Mouse (Mus musculus): ENCODE results near the gene Wdr91. TPM values are rescaled to one million over a fixed set of nuclear protein-coding genes. Genes with fewer than 3 reads are reported as not detected.

The Wdr91 gene
- polyA plus RNA-seq, 1 experiment from 2014 or later, result 19.9 TPM

DNA sequence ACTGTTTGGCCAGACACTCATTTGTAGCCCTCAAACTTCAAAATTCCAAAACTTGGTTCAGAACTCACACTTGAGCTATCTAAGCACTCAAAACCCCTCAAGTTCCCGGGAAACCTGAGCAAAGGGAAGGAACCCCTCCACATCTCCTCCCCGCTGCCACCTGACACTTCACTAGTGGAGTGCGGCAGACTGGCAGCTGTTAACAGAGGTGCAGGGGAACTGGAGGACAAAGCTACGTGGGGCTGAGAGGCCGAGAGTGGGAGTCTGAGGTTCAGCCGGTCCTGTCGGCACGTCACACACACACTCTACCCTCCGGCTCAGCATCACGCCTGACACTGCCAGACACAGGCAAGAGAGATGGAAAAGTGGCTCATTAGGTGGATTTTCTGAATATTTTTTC is 6.8 kb downstream of the Wdr91 start:
- Histone ChIP-seq H3K9me3 (ENCODE audit: low read length) (no peaks in the 10 kb centered on the region), H3K27ac (ENCODE audit: low read length) (peak overlapping the region; percentile 79), H3K27me3 (replicated peaks; ENCODE audit: insufficient read depth, low read length) (no peaks in the 10 kb centered on the region), H3K36me3 (ENCODE audit: insufficient read depth, low read length) (peaks cover 7% of the 10 kb centered on the region; the same call in 1 of the 2 replicates), H3K9ac (replicated peaks; ENCODE audit: low read depth) (0 out of 2 replicates have a peak overlapping the region, but pooled peaks have one; percentile 16), H3K4me2 (replicated peaks; ENCODE audit: low read depth, low read length) (0 out of 2 replicates have a peak overlapping the region, but pooled peaks have one; percentile 8), H3K4me3 (ENCODE audit: low read depth, low read length) (no peak overlapping the region), H3K4me1 (ENCODE audit: insufficient read depth, low read depth, low read length) (peaks cover 9% of the 10 kb centered on the region; the same call in 1 of the 2 replicates)
- TF ChIP-seq CTCF (IDR thresholded peaks at IDR 0.05) (no peak), EP300 (IDR thresholded peaks at IDR 0.05) (peak; percentile 76; the same call in 1 of the 2 replicates)
- WGBS, result 46% methylated on average over 10 of the region's 10 CpGs
- DNase-seq (ENCODE audit: low spot score) (peak; percentile 86), ATAC-seq (peak; percentile 88)

DNA sequence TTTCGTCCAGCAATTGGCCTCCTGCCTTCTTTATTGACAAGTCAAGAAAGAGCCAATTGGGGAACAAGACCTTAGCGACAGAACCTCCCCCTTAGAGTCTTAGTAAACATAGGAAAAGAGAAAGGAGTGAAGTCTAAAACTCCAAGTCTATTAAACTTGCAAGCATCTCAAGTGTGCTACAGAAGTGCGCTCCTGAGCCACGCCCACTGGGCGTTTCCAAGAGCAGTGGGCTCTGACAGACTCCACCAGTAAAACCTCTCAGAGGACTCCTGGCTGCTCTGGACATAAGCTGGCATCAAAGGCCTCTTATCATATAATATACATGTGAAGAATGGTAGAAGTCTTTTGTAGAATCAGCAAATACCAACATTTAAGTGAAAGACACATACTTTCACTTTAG is 7.2 kb downstream of the Wdr91 start:
- Histone ChIP-seq H3K27ac (ENCODE audit: low read length) (peak overlapping the region; percentile 79), H3K9ac (replicated peaks; ENCODE audit: low read depth) (no peak overlapping the region), H3K9me3 (ENCODE audit: low read length) (no peaks in the 10 kb centered on the region), H3K4me1 (ENCODE audit: insufficient read depth, low read depth, low read length) (peaks cover 9% of the 10 kb centered on the region; the same call in 1 of the 2 replicates), H3K27me3 (replicated peaks; ENCODE audit: insufficient read depth, low read length) (no peaks in the 10 kb centered on the region), H3K36me3 (ENCODE audit: insufficient read depth, low read length) (peaks cover 7% of the 10 kb centered on the region; the same call in 1 of the 2 replicates), H3K4me2 (replicated peaks; ENCODE audit: low read depth, low read length) (peak overlapping the region; percentile 42), H3K4me3 (ENCODE audit: low read depth, low read length) (no peak overlapping the region)
- peak; percentile 92 for DNase-seq (ENCODE audit: low spot score)
- 57% methylated on average over 5 of the region's 5 CpGs for WGBS
- no peak for TF ChIP-seq EP300 (IDR thresholded peaks at IDR 0.05)
- no peak for TF ChIP-seq CTCF (IDR thresholded peaks at IDR 0.05)
- ATAC-seq, result peak; percentile 82

DNA sequence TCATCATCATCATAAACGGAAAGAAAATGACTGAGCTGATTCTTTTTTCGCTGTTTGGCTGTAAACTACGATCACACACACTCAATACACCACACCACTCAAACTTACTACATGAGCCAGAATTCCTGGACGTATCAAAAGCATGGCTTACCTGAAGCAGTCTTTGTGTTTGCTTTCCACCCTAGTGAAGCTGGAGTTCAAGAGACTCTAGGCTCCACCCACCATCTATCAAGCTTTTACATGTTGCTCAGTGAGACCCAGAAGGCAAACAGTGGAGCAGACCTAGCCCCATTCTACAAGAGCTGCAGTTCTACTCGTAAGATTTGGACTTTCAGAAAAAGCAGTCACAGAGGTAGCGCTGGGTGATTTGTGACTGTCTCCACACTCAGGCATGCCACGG is 8.1 kb downstream of the Wdr91 start:
- no peak overlapping the region for H3K9ac ChIP-seq (replicated peaks; ENCODE audit: low read depth)
- H3K4me2 ChIP-seq (replicated peaks; ENCODE audit: low read depth, low read length), result peak overlapping the region; percentile 42
- WGBS, result 59% methylated on average over 7 of the region's 7 CpGs
- no peaks in the 10 kb centered on the region for H3K9me3 ChIP-seq (ENCODE audit: low read length)
- no peak overlapping the region for H3K4me3 ChIP-seq (ENCODE audit: low read depth, low read length)
- no peak for TF ChIP-seq EP300 (IDR thresholded peaks at IDR 0.05)
- TF ChIP-seq CTCF (IDR thresholded peaks at IDR 0.05), result no peak
- peak overlapping the region; percentile 79 for H3K27ac ChIP-seq (ENCODE audit: low read length)
- H3K27me3 ChIP-seq (replicated peaks; ENCODE audit: insufficient read depth, low read length), result no peaks in the 10 kb centered on the region
- DNase-seq (ENCODE audit: low spot score) (peak; percentile 84), ATAC-seq (peak; percentile 40)
- peaks cover 9% of the 10 kb centered on the region; the same call in 1 of the 2 replicates for H3K4me1 ChIP-seq (ENCODE audit: insufficient read depth, low read depth, low read length)
- H3K36me3 ChIP-seq (ENCODE audit: insufficient read depth, low read length), result peaks cover 7% of the 10 kb centered on the region; the same call in 1 of the 2 replicates

DNA sequence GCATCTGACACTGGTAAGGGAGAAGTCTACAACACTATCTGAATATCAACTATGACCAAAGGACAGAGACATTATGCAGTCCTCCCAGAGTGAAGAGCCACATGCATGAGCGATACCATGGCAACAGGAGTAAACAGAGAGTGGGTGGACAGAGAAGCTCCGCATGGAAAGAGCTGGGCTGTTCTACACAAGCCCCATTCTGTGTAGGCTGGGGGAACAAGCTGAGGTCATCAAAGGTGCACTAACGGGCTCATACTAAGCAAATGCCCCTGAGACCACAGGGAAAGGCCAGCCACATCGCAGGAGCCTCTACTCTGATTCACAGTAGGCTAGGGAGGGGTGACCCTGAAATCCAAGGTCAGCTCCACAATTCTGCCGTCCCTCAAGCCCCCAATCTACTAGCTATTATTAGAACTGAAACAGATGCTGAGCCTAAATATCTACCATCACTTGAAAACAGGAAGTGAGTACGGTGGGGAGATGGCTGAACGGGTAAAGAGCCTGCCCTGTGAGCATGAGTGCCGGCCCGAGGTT is 8.7 kb downstream of the Wdr91 start:
- peaks cover 9% of the 10 kb centered on the region; the same call in 1 of the 2 replicates for H3K4me1 ChIP-seq (ENCODE audit: insufficient read depth, low read depth, low read length)
- ATAC-seq (no peak), DNase-seq (ENCODE audit: low spot score) (no peak)
- H3K4me3 ChIP-seq (ENCODE audit: low read depth, low read length), result no peak overlapping the region
- WGBS, result 35% methylated on average over 9 of the region's 9 CpGs
- peaks cover 7% of the 10 kb centered on the region; the same call in 1 of the 2 replicates for H3K36me3 ChIP-seq (ENCODE audit: insufficient read depth, low read length)
- no peaks in the 10 kb centered on the region for H3K9me3 ChIP-seq (ENCODE audit: low read length)
- no peaks in the 10 kb centered on the region for H3K27me3 ChIP-seq (replicated peaks; ENCODE audit: insufficient read depth, low read length)
- H3K27ac ChIP-seq (ENCODE audit: low read length), result peak overlapping the region; percentile 39; the same call in 1 of the 2 replicates
- no peak for TF ChIP-seq EP300 (IDR thresholded peaks at IDR 0.05)
- no peak for TF ChIP-seq CTCF (IDR thresholded peaks at IDR 0.05)
- peak overlapping the region; percentile 42 for H3K4me2 ChIP-seq (replicated peaks; ENCODE audit: low read depth, low read length)
- no peak overlapping the region for H3K9ac ChIP-seq (replicated peaks; ENCODE audit: low read depth)

DNA sequence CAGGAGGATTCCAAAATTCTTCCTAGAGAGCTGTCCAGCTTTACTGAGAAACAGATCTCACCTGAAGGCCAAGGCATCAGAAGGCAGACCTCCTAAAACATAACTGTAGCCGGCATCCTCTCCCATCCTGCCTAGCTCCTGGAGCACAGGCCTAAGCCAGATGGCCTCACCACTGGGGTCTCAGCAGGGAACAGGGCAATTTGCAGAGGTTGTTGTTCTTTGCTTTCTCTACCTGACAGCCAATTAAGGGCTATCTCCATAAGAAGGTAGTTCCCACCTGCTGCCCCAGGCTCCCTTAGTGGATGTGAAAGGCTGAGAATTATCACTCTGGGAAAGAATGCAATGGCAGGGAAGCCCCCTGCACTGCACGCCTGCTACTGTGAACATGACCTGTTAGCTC is 9.7 kb downstream of the Wdr91 start:
- Histone ChIP-seq H3K4me3 (ENCODE audit: low read depth, low read length) (no peak overlapping the region), H3K27me3 (replicated peaks; ENCODE audit: insufficient read depth, low read length) (no peaks in the 10 kb centered on the region), H3K9me3 (ENCODE audit: low read length) (no peaks in the 10 kb centered on the region), H3K4me2 (replicated peaks; ENCODE audit: low read depth, low read length) (no peak overlapping the region), H3K4me1 (ENCODE audit: insufficient read depth, low read depth, low read length) (peaks cover 5% of the 10 kb centered on the region; the same call in 1 of the 2 replicates), H3K36me3 (ENCODE audit: insufficient read depth, low read length) (peaks cover 7% of the 10 kb centered on the region; the same call in 1 of the 2 replicates), H3K9ac (replicated peaks; ENCODE audit: low read depth) (no peak overlapping the region), H3K27ac (ENCODE audit: low read length) (no peak overlapping the region)
- DNase-seq (ENCODE audit: low spot score) (no peak), ATAC-seq (no peak)
- TF ChIP-seq CTCF (IDR thresholded peaks at IDR 0.05), result no peak
- TF ChIP-seq EP300 (IDR thresholded peaks at IDR 0.05), result no peak
- 87% methylated on average over 2 of the region's 2 CpGs for WGBS

DNA sequence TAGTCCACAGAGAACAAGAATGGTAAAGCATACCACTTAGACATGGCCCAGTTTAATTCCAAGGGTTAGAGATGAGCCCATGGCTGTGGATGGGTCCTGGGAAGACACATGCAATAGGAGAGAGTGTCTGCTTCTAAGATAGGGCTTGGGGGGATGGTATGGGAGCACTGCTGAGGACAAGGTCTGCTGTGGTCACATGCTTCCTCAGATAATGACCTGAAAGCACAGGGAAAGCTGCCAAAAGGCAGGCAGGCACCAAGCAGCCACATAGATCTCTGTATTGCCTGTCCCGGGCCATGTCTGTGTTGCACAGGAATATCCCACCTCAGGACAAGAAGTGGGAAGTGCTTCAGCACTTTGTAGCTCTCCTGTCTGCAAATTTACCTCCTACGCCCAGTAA is 11.5 kb downstream of the Wdr91 start:
- DNase-seq (ENCODE audit: low spot score), result no peak
- H3K9ac ChIP-seq (replicated peaks; ENCODE audit: low read depth), result no peak overlapping the region
- 72% methylated on average over 2 of the region's 2 CpGs for WGBS
- no peaks in the 10 kb centered on the region for H3K36me3 ChIP-seq (ENCODE audit: insufficient read depth, low read length)
- no peaks in the 10 kb centered on the region for H3K9me3 ChIP-seq (ENCODE audit: low read length)
- no peak overlapping the region for H3K27ac ChIP-seq (ENCODE audit: low read length)
- no peak overlapping the region for H3K4me2 ChIP-seq (replicated peaks; ENCODE audit: low read depth, low read length)
- TF ChIP-seq CTCF (IDR thresholded peaks at IDR 0.05), result no peak
- TF ChIP-seq EP300 (IDR thresholded peaks at IDR 0.05), result no peak
- no peak for ATAC-seq
- no peaks in the 10 kb centered on the region for H3K4me1 ChIP-seq (ENCODE audit: insufficient read depth, low read depth, low read length)
- no peaks in the 10 kb centered on the region for H3K27me3 ChIP-seq (replicated peaks; ENCODE audit: insufficient read depth, low read length)
- H3K4me3 ChIP-seq (ENCODE audit: low read depth, low read length), result no peak overlapping the region
